Mouse (Mus musculus) spleen, adult 10 weeks (tissue): ENCODE measurements around the gene B9d2. TPM values are rescaled to one million over a fixed set of nuclear protein-coding genes. Genes with fewer than 3 reads are reported as not detected.

ENCODE experiments used
- polyA plus RNA-seq: library from polyadenylated mRNA; stranded (reverse); fragments of 350-450 nt; fragmentation: Illumina TruSeq; extraction: RNeasy Lipid Tissue Mini Kit (QIAGEN cat#74804); gene quantifications from one replicate; pipeline ENCODE4 v1.2.3, GENCODE M21; 2015; ENCODE audit warnings: low replicate concordance; ENCODE audit not compliant: insufficient read depth

The B9d2 gene
- 9.7 TPM for polyA plus RNA-seq

DNA sequence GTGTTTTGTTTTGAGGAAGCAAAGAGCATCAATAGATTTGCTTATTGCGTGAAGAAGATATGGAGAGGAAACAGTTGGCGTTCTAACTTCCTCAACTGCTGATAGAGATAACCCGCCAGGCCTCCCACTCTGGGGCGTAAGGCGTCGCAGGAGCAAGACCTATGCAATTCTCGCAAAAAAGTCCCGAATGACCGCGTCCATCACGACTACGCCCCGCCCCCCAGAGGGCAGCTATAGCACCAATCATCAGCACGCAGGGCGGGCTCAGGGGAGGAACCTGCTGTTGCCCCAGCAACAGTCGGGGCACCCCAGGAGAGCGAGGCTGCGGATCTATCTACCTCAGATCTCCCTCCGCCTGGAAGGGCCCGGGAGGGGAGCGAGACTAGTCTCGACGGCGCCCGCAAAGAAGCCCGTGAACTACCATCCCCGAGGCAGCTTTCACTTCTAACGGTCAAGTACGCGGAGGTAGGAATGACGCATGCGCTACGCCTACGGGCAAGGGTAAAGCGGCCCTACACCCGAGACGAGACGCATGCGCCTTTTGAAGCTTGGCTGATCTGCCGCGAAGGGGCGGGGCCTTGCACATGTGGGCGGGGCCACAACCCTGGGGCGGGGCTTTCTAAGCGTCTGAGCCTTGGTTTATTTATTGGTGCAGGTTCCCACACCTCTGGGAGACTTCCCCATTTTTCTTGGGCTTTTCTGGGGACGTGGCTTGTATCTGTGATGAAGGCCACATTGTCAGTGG is at the start of gene B9d2:
Gene B9d2 (plus strand): TSS at position 267 of the 745 bp plus-strand sequence.

DNA sequence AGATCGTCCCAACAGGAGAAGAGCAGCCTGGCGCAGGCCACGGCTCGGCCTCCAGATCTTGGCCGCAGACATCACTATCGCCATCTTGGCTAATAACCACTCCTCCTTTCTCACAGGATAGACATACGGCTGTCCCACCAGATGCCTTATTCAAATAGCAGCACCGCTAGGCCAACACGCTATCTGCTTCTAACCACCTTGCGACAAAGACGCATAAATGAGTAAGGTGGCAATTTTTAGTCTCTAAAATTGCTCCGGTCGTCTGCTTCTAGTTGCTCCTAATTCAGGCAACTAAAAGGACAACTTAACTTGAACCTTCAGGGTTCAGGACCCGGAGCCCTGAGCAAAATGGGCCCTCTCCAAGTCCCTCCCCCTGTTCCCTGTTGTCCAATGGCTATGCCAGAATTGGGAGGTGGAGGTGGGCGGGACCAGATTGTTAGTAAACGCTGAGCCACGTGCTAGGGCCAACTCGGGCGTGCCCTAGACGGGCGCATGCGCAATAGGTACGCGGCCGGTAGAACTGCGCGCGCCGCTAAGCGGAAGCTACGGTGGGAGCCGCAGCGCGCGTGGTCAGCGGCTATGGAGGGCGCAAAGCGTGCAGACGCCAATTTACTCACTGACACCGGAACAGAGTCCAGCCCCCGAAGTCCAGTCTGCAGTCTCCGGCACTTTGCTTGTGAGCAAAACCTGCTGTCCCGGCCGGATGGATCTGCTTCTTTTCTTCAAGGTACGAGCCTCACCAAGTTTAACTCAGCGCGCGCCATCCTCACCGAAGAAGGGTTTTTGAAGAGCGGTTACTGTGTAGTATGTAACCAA is 21.7 kb upstream of the B9d2 start, which contains the start of the genes Bckdha and Exosc5:
Gene Bckdha (minus strand): TSS at position 325 of the 816 bp plus-strand sequence.
Gene Exosc5 (plus strand): TSS at position 508 of the 816 bp plus-strand sequence.

DNA sequence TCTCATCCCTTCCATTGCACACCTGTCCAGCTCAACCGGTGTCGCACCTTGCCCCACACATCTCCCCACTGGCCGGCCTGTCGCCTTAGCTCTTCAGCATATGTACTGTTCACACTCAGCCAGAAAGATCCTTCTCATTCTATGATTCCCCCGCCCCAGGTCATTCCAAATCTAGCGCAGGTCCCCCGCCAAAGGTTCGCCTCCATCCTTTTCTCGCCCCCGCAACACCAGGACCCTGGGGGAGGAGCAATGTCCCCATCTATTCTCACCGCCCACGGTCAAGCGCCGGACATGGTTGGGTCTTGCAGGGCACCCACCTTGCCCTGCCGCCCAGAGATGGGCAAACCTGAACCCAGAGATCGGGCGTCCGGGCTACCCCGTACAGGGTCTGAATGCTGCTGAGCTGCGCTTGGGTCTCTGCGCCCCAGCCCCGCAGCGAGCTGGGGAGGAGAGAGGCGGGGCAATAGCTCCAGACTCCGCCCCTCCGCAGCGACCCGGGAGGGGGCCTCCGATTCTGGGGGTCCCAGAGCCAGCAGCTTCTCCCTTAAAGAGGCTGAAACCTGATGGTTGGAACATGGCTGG is 5.8 kb upstream of the B9d2 start, which contains the start of gene Tmem91:
Gene Tmem91 (minus strand): TSS at position 448 of the 582 bp plus-strand sequence.

DNA sequence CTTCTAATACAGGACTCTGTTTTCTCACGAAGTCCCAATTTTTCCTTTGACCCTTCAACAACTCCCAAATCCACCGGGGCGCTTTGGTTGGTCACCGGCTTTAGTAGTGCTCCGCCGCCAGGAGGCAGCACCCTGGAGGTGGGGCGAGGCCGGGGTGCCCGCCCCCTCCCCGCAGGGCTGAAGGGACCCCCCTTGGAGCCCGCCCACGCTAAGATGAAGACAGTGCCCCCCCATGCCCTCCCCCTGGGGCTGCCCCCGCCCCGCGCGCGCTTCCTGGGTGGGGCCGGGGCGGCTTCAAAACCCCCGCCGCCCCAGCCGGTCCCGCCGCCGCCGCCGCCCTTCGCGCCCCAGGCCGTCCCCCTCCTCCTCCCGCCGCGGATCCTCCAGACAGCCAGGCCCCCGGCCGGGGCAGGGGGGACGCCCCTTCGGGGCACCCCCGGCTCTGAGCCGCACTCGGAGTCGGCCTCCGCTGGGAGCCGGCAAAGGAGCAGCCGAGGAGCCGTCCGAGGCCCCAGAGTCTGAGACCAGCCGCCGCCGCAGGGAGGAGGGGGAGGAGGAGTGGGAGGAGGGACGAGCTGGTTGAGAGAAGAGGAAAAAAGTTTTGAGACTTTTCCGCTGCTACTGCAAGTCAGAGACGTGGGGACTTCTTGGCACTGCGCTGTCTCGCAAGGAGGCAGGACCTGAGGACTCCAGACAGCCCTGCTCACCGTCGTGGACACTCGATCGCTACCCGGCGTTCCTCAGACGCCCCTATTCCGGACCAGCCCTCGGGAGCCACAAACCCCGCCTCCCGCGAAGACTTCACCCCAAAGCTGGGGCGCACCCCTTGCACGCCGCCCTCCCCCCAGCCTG is 6.3 kb downstream of the B9d2 start, which contains the start of gene Tgfb1:
Gene Tgfb1 (plus strand): TSS at position 323 of the 852 bp plus-strand sequence.

DNA sequence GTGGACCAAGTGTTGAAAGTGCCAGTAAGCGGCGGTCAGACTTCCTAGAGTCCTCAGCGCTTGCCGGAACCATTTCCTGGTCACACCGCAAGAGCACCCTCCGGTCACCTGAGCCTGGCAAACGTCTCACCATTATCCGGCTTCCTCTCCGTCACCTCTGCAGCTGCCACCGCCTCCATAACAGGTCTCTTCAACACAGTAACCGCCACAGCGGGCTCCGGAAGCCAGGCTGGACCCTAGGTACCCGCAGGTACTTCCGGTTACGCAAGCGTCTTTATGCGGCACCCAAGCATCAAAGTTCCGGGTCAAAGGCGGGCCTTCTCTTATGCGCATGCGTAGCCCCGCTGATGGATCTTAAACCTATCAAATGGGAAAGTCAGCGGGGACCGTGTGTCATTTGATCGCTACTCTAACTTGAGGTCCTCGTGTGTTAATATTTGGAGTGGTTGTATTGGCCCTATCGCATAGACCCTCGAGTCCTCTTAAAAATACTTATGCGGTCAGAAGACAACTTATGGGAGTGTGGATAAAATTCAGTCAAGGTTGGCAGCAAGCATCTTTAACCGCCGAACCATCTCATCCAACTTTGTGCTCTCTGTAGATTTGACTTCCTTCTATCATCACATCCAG is 38.3 kb downstream of the B9d2 start, which contains the start of gene Ccdc97:
Gene Ccdc97 (minus strand): TSS at position 301 of the 630 bp plus-strand sequence.

Other genes with a start within 250 kb of the B9d2 start
- gene Ceacam1, start 203.2 kb upstream of the B9d2 start, polyA plus RNA-seq = 51.9 TPM
- 2.8 TPM for gene Ceacam2, start 140.9 kb upstream of the B9d2 start, polyA plus RNA-seq
- not detected for gene Erich4, start 64.9 kb upstream of the B9d2 start, polyA plus RNA-seq
- 121 TPM for gene Dmac2, start 61.4 kb upstream of the B9d2 start, polyA plus RNA-seq
- 4.2 TPM for gene B3gnt8, start 54.1 kb upstream of the B9d2 start, polyA plus RNA-seq
- 4.6 TPM for gene Bckdha, start 21.8 kb upstream of the B9d2 start, polyA plus RNA-seq
- gene Exosc5, start 21.6 kb upstream of the B9d2 start, polyA plus RNA-seq = 15.9 TPM
- gene Tmem91, start 5.6 kb upstream of the B9d2 start, polyA plus RNA-seq = 0.47 TPM
- 91.7 TPM for gene Tgfb1, start 6.2 kb downstream of the B9d2 start, polyA plus RNA-seq
- 33.3 TPM for gene Ccdc97, start 38.3 kb downstream of the B9d2 start, polyA plus RNA-seq
- gene Hnrnpul1, start 74.0 kb downstream of the B9d2 start, polyA plus RNA-seq = 94.5 TPM
- 106 TPM for gene Axl, start 107.9 kb downstream of the B9d2 start, polyA plus RNA-seq
- gene Cyp2s1, start 136.1 kb downstream of the B9d2 start, polyA plus RNA-seq = 2.3 TPM
- 0.15 TPM for gene Cyp2b10, start 216.8 kb downstream of the B9d2 start, polyA plus RNA-seq